Mouse (Mus musculus) ES-Bruce4 (cell line): Measurements from ENCODE around the gene Sh3rf1.

Experiments
- CTCF ChIP-seq: IDR thresholded peaks from one replicate; pipeline ENCODE4 v1.8.1; 2011; ENCODE audit warnings: low read depth, low read length
- EP300 ChIP-seq: IDR thresholded peaks from 2 replicates; pipeline ENCODE4 v1.6.1; 2011; ENCODE audit warnings: low read depth, low read length; ENCODE audit not compliant: insufficient read depth
- POLR2A ChIP-seq: IDR thresholded peaks from one replicate; pipeline ENCODE4 v1.8.1; 2011; ENCODE audit warnings: low read length; ENCODE audit not compliant: insufficient read depth

- TF ChIP-seq CTCF: no peak
- no peak for TF ChIP-seq EP300
- TF ChIP-seq POLR2A: no peak
Measured at GRCm38 (mm10) chr8:61230881-61231755, 7.4 kb downstream of the Sh3rf1 start.
